8 mouse cellular contexts compared by ENCODE assay signal in genomic region chr9:106476002-106476923, GRCm38 (mm10). TPM values are rescaled to one million over a fixed set of nuclear protein-coding genes. Genes with fewer than 3 reads are reported as not detected.
A peak's percentile ranks its signal among the peaks of the same experiment; 100 is the strongest.
DNase-seq lines count a peak whose midpoint lies in the region; ATAC-seq and TF ChIP-seq lines count a peak whose summit lies in the region.

No protein-coding gene starts in this region.

- H3K9ac ChIP-seq in hindbrain, embryonic 11.5 days (ENCODE audit: low read depth, low read length), result no peak overlapping the region
- peak overlapping the region; percentile 4 for H3K9ac ChIP-seq in limb, embryonic 14.5 days (ENCODE audit: low read depth, low read length, severe bottlenecking)
- H3K9ac ChIP-seq in midbrain, embryonic 16.5 days (ENCODE audit: low read depth, low read length), result no peak overlapping the region

- WGBS in hindbrain, embryonic 11.5 days, result 34% methylated on average over 16 of the region's 16 CpGs
- 26% methylated on average over 16 of the region's 16 CpGs for WGBS in limb, embryonic 14.5 days
- 34% methylated on average over 16 of the region's 16 CpGs for WGBS in midbrain, embryonic 16.5 days

- H3K4me3 ChIP-seq in hindbrain, embryonic 11.5 days (ENCODE audit: low read depth, low read length), result no peak overlapping the region
- H3K4me3 ChIP-seq in limb, embryonic 14.5 days (replicated peaks; ENCODE audit: low read length), result peak overlapping the region; percentile 21
- H3K4me3 ChIP-seq in midbrain, embryonic 16.5 days (ENCODE audit: low read depth, low read length), result no peak overlapping the region

- no peak for TF ChIP-seq POLR2A in limb, embryonic 14.5 days (IDR thresholded peaks at IDR 0.05; ENCODE audit: borderline replicate concordance, extremely low read depth, insufficient read depth, insufficient read length)

- no peak overlapping the region for H3K27ac ChIP-seq in hindbrain, embryonic 11.5 days (ENCODE audit: low read depth, low read length)
- H3K27ac ChIP-seq in limb, embryonic 14.5 days (replicated peaks; ENCODE audit: low read depth, low read length), result peak overlapping the region; percentile 77
- H3K27ac ChIP-seq in midbrain, embryonic 16.5 days (ENCODE audit: low read length), result no peak overlapping the region; the same call in 1 of the 2 replicates

- peak; percentile 64 for DNase-seq in embryo, embryonic 10.5 days (ENCODE audit: low spot score)
- no peak for DNase-seq in embryo, embryonic 11 days
- peak; percentile 85 for DNase-seq in adrenal gland, adult 2 months
- DNase-seq in frontal cortex, postnatal 25 days (ENCODE audit: low spot score in 2 of 2), result peak; percentile 9 to 23
- no peak for DNase-seq in hindbrain, embryonic 11.5 days (ENCODE audit: low spot score)
- peak; percentile 62 for DNase-seq in limb, embryonic 14.5 days (ENCODE audit: low spot score)
- DNase-seq in thymus, postnatal 10 days (ENCODE audit: low spot score in 2 of 2), result peak; percentile 59 to 64

- H3K4me1 ChIP-seq in hindbrain, embryonic 11.5 days (replicated peaks; ENCODE audit: control insufficient read depth, insufficient read depth, low read length), result peaks cover 9% of the 10 kb centered on the region; the same call in 1 of the 2 replicates
- H3K4me1 ChIP-seq in limb, embryonic 14.5 days (ENCODE audit: control insufficient read depth, insufficient read depth, low read length), result peaks cover 21% of the 10 kb centered on the region
- H3K4me1 ChIP-seq in midbrain, embryonic 16.5 days (ENCODE audit: control insufficient read depth, insufficient read depth, low read length), result peaks cover 10% of the 10 kb centered on the region

- peak; percentile 58; the same call in 1 of the 2 replicates for ATAC-seq in hindbrain, embryonic 11.5 days (ENCODE audit: low FRiP score)
- ATAC-seq in limb, embryonic 14.5 days (ENCODE audit: low FRiP score, low read depth), result peak; percentile 44
- ATAC-seq in midbrain, embryonic 16.5 days, result no peak; the same call in 1 of the 2 replicates

- no peaks in the 10 kb centered on the region for H3K9me3 ChIP-seq in hindbrain, embryonic 11.5 days (ENCODE audit: control insufficient read depth, low read length)
- no peaks in the 10 kb centered on the region for H3K9me3 ChIP-seq in limb, embryonic 14.5 days (ENCODE audit: control insufficient read depth, low read length)
- H3K9me3 ChIP-seq in midbrain, embryonic 16.5 days (replicated peaks; ENCODE audit: control insufficient read depth, low read length, poor library complexity, severe bottlenecking), result no peaks in the 10 kb centered on the region

- no peaks in the 10 kb centered on the region for H3K36me3 ChIP-seq in hindbrain, embryonic 11.5 days (ENCODE audit: control insufficient read depth, insufficient read depth, low read length)
- H3K36me3 ChIP-seq in limb, embryonic 14.5 days (ENCODE audit: control insufficient read depth, insufficient read depth, low read length), result peaks cover 8% of the 10 kb centered on the region
- peaks cover 6% of the 10 kb centered on the region; the same call in 1 of the 2 replicates for H3K36me3 ChIP-seq in midbrain, embryonic 16.5 days (ENCODE audit: control insufficient read depth, insufficient read depth, low read length)

- no peaks in the 10 kb centered on the region for H3K27me3 ChIP-seq in hindbrain, embryonic 11.5 days (ENCODE audit: control insufficient read depth, insufficient read depth, low read length)
- H3K27me3 ChIP-seq in limb, embryonic 14.5 days (ENCODE audit: control insufficient read depth, insufficient read depth, low read length), result no peaks in the 10 kb centered on the region
- 0 out of 2 replicates have a peak, but pooled peaks cover under 1% of the 10 kb centered on the region for H3K27me3 ChIP-seq in midbrain, embryonic 16.5 days (ENCODE audit: control insufficient read depth, insufficient read depth, low read depth, low read length)

- H3K4me2 ChIP-seq in hindbrain, embryonic 11.5 days (replicated peaks; ENCODE audit: low read depth, low read length), result 0 out of 2 replicates have a peak overlapping the region, but pooled peaks have one; percentile 19
- peak overlapping the region; percentile 47 for H3K4me2 ChIP-seq in limb, embryonic 14.5 days (replicated peaks; ENCODE audit: low read depth, low read length, severe bottlenecking)
- H3K4me2 ChIP-seq in midbrain, embryonic 16.5 days (ENCODE audit: low read length), result peak overlapping the region; percentile 39; the same call in 1 of the 2 replicates

RNA-seq across cellular contexts. Expression of gene Parp3, which starts 0.5 kb away (rescaled TPM):
- 10 to 100 TPM; 39.4 to 60.7 TPM for total RNA-seq in adrenal gland, adult 2 months (2021)
- 65.6 and 87.4 TPM in 2 replicates for polyA plus RNA-seq in adrenal gland, adult 2 months (2012; rRNA removed)
- polyA plus RNA-seq in hindbrain, embryonic 11.5 days (2014; fragmentation: Nextera tagmentation; extraction: Ambion mirVana), result 0.54 and 1.4 TPM in 2 replicates
- 9.0 and 9.2 TPM in 2 replicates for polyA plus RNA-seq in limb, embryonic 14.5 days (2012; rRNA removed)
- polyA plus RNA-seq in limb, embryonic 14.5 days (2014; fragmentation: Nextera tagmentation; extraction: Ambion mirVana), result 3.4 and 4.3 TPM in 2 replicates
- polyA plus RNA-seq in midbrain, embryonic 16.5 days (2015; fragmentation: Nextera tagmentation; extraction: Ambion mirVana), result 0.73 and 0.89 TPM in 2 replicates

RNA-seq across cellular contexts. Expression of gene Rrp9, which starts 0.5 kb away (rescaled TPM):
- total RNA-seq in adrenal gland, adult 2 months (2021), result 10 to 100 TPM; 41.2 to 47.0 TPM
- 36.8 and 42.2 TPM in 2 replicates for polyA plus RNA-seq in adrenal gland, adult 2 months (2012; rRNA removed)
- 41.3 and 42.2 TPM in 2 replicates for polyA plus RNA-seq in hindbrain, embryonic 11.5 days (2014; fragmentation: Nextera tagmentation; extraction: Ambion mirVana)
- polyA plus RNA-seq in limb, embryonic 14.5 days (2012; rRNA removed), result 44.2 and 52.3 TPM in 2 replicates
- polyA plus RNA-seq in limb, embryonic 14.5 days (2014; fragmentation: Nextera tagmentation; extraction: Ambion mirVana), result 41.3 and 42.7 TPM in 2 replicates
- 48.3 and 48.5 TPM in 2 replicates for polyA plus RNA-seq in midbrain, embryonic 16.5 days (2015; fragmentation: Nextera tagmentation; extraction: Ambion mirVana)

RNA-seq across cellular contexts. Expression of gene Gpr62, which starts 10.5 kb away (rescaled TPM):
- total RNA-seq in adrenal gland, adult 2 months (2021), result under 1 TPM; 0.17 TPM
- polyA plus RNA-seq in adrenal gland, adult 2 months (2012; rRNA removed), result 0.95 and 0.99 TPM in 2 replicates
- polyA plus RNA-seq in hindbrain, embryonic 11.5 days (2014; fragmentation: Nextera tagmentation; extraction: Ambion mirVana), result 0.22 and 0.29 TPM in 2 replicates
- polyA plus RNA-seq in limb, embryonic 14.5 days (2012; rRNA removed), result 0.47 and 0.70 TPM in 2 replicates
- 0.51 and 0.58 TPM in 2 replicates for polyA plus RNA-seq in limb, embryonic 14.5 days (2014; fragmentation: Nextera tagmentation; extraction: Ambion mirVana)
- polyA plus RNA-seq in midbrain, embryonic 16.5 days (2015; fragmentation: Nextera tagmentation; extraction: Ambion mirVana), result 0.78 and 0.98 TPM in 2 replicates

RNA-seq across cellular contexts. Expression of gene Pcbp4, which starts 23.2 kb away (rescaled TPM):
- 10 to 100 TPM; 17.5 to 28.6 TPM for total RNA-seq in adrenal gland, adult 2 months (2021)
- polyA plus RNA-seq in adrenal gland, adult 2 months (2012; rRNA removed), result 56.4 and 90.6 TPM in 2 replicates
- polyA plus RNA-seq in hindbrain, embryonic 11.5 days (2014; fragmentation: Nextera tagmentation; extraction: Ambion mirVana), result 222 and 249 TPM in 2 replicates
- 238 and 328 TPM in 2 replicates for polyA plus RNA-seq in limb, embryonic 14.5 days (2012; rRNA removed)
- polyA plus RNA-seq in limb, embryonic 14.5 days (2014; fragmentation: Nextera tagmentation; extraction: Ambion mirVana), result 88.0 and 92.7 TPM in 2 replicates
- polyA plus RNA-seq in midbrain, embryonic 16.5 days (2015; fragmentation: Nextera tagmentation; extraction: Ambion mirVana), result 242 and 262 TPM in 2 replicates

RNA-seq across cellular contexts. Expression of gene Iqcf1, which starts 23.5 kb away (rescaled TPM):
- not detected for total RNA-seq in adrenal gland, adult 2 months (2021)
- polyA plus RNA-seq in adrenal gland, adult 2 months (2012; rRNA removed), result not detected in 2 replicates
- polyA plus RNA-seq in hindbrain, embryonic 11.5 days (2014; fragmentation: Nextera tagmentation; extraction: Ambion mirVana), result not detected in 2 replicates
- not detected in 2 replicates for polyA plus RNA-seq in limb, embryonic 14.5 days (2012; rRNA removed)
- not detected in 2 replicates for polyA plus RNA-seq in limb, embryonic 14.5 days (2014; fragmentation: Nextera tagmentation; extraction: Ambion mirVana)
- polyA plus RNA-seq in midbrain, embryonic 16.5 days (2015; fragmentation: Nextera tagmentation; extraction: Ambion mirVana), result not detected in 2 replicates

Comparison
In these comparisons a context has a peak if more than half of its experiments do, and no peak if none do; other contexts are left out.
1. DNase-seq: peak in embryo, embryonic 10.5 days (single experiment), adrenal gland, adult 2 months (single experiment), frontal cortex, postnatal 25 days (2 of 2), limb, embryonic 14.5 days (single experiment) and thymus, postnatal 10 days (2 of 2); none in embryo, embryonic 11 days (single experiment) and hindbrain, embryonic 11.5 days (single experiment).
2. Peak in every context shown above with its lines, with median percentiles within 50 percentile points of each other: H3K4me2 ChIP-seq.